Mouse (Mus musculus) urinary bladder, postnatal 14 days (tissue): Measurements from ENCODE around the gene Srp54c.

Source experiments
- DNase-seq: peaks from one replicate; pipeline ENCODE4 v3.0.0; 2021; ENCODE audit warnings: low spot score

Srp54c gene

GRCm38 (mm10) chr12:55311841-55312240 lies 81.9 kb downstream of the Srp54c start:
- DNase-seq = no peak
